Mouse (Mus musculus) embryonic facial prominence, embryonic 13.5 days (tissue): ENCODE measurements around the gene Zfp131. TPM values are rescaled to one million over a fixed set of nuclear protein-coding genes. Genes with fewer than 3 reads are reported as not detected.
A peak's percentile ranks its signal among the peaks of the same experiment; 100 is the strongest.
"Not testable (repeated sequence)": the region's sequence is repeated elsewhere in the genome, so short reads cannot be mapped to it uniquely, and the experiment has no call there.

Source experiments
- ATAC-seq: fragments of 200-750 bp; cut with Nextera tagmentation; 2 replicates; pipeline ENCODE4 v1.8.0; 2017; ENCODE audit warnings: low read depth; ENCODE audit not compliant: insufficient number of reproducible peaks, insufficient read depth, low FRiP score, low TSS enrichment
- H3K27ac ChIP-seq: fragments of 300-500 bp; sonication (generic); 2 replicates; pipeline ENCODE4 v1.5.1; 2015; ENCODE audit warnings: moderate library complexity, mild to moderate bottlenecking, inconsistent platforms
- H3K27me3 ChIP-seq: fragments of 300-500 bp; sonication (generic); 2 replicates; pipeline ENCODE4 v1.6.1; 2015; ENCODE audit warnings: mild to moderate bottlenecking, inconsistent platforms
- H3K36me3 ChIP-seq: fragments of 300-500 bp; sonication (generic); 2 replicates; pipeline ENCODE4 v1.6.1; 2015; ENCODE audit warnings: mild to moderate bottlenecking, inconsistent platforms
- H3K4me1 ChIP-seq: fragments of 300-500 bp; sonication (generic); 2 replicates; pipeline ENCODE4 v1.6.1; 2015; ENCODE audit warnings: inconsistent platforms
- H3K4me2 ChIP-seq: fragments of 300-500 bp; sonication (generic); 2 replicates; pipeline ENCODE4 v1.6.1; 2015; ENCODE audit warnings: moderate library complexity, mild to moderate bottlenecking, inconsistent platforms
- H3K4me3 ChIP-seq: fragments of 300-500 bp; sonication (generic); 2 replicates; pipeline ENCODE4 v1.5.1; 2015; ENCODE audit warnings: mild to moderate bottlenecking, inconsistent platforms
- H3K9ac ChIP-seq: fragments of 300-500 bp; sonication (generic); 2 replicates; pipeline ENCODE4 v1.6.1; 2015; ENCODE audit warnings: mild to moderate bottlenecking, inconsistent platforms
- H3K9me3 ChIP-seq: fragments of 300-500 bp; sonication (generic); 2 replicates; pipeline ENCODE4 v1.6.1; 2016; ENCODE audit warnings: inconsistent platforms
- WGBS: fragments of 180-500 bp; shearing (Covaris S2); methylation state at CpG from one replicate; pipeline ENCODE4 v1.1.7; 2015; ENCODE audit warnings: mixed read lengths; 5-methylcytosine and 5-hydroxymethylcytosine counted together
- polyA plus RNA-seq: library from polyadenylated mRNA; unstranded; fragments of >200 nt; fragmentation: Nextera tagmentation; extraction: Ambion mirVana; gene quantifications from 2 replicates; pipeline ENCODE4 v1.2.1, GENCODE M21; 2015

Gene Zfp131
- 45.0 and 48.6 TPM in 2 replicates for polyA plus RNA-seq

GRCm38 (mm10) chr13:119790761-119791579 lies at the start of gene Zfp131:
Gene Zfp131 (minus strand): TSS chr13:119790889.
- no peaks in the 10 kb centered on the region for H3K27me3 ChIP-seq
- peak within 1 kb of the TSS; percentile 90 for H3K4me3 ChIP-seq
- ATAC-seq: peak; percentile 96
- peaks cover 22% of the 10 kb centered on the region for H3K36me3 ChIP-seq
- peak within 1 kb of the TSS; percentile 80 for H3K4me2 ChIP-seq
- peak within 1 kb of the TSS; percentile 99 for H3K9ac ChIP-seq
- WGBS: under 1% methylated on average over 75 of the region's 86 CpGs
- H3K4me1 ChIP-seq: peaks cover 19% of the 10 kb centered on the region
- peak within 1 kb of the TSS; percentile 97 for H3K27ac ChIP-seq
- no peaks in the 10 kb centered on the region for H3K9me3 ChIP-seq

- H3K27ac ChIP-seq, ATAC-seq, H3K4me2 ChIP-seq, H3K4me1 ChIP-seq, H3K4me3 ChIP-seq, H3K9ac ChIP-seq, H3K9me3 ChIP-seq, H3K36me3 ChIP-seq: not testable (repeated sequence)
- WGBS: 28% methylated on average over 6 of the region's 6 CpGs
- H3K27me3 ChIP-seq: peaks cover 19% of the 10 kb centered on the region
These were observed 49.3 kb upstream of the Zfp131 start for GRCm38 (mm10) chr13:119839982-119840381.

DNA sequence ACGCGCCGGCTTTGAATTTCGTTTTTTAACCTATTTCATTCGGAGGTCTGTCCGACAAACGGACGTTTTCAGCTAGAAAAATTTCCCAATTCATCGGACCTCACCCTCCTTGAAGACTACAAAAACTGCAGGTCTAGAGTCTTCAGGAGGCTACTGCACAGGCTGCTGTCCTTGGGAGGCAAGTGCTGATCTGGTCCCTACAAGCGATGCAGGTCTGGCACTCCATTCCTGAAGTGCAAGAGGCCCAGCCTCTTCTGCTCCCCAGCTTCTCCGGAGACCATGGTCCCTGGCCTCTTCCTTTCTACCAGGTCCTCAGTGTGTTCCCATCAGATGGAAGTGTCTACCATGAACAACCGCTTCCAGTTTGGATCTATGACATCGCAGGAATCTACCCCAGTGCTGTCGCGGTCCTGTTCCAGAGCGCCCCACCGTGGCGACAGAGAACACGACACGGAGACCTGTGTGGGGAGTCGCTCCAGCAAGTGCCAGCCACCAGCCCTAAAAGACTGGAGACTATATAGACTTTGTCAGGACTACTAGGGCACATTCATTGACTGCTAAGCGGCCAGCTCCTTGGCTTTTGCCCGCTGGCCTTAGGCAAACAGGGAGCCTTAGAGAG lies 47.1 kb upstream of the Zfp131 start:
- not testable (repeated sequence) for H3K27ac ChIP-seq, H3K4me1 ChIP-seq, H3K9me3 ChIP-seq, H3K4me2 ChIP-seq, ATAC-seq, H3K36me3 ChIP-seq, H3K4me3 ChIP-seq, H3K9ac ChIP-seq
- WGBS: 4% methylated on average over 14 of the region's 23 CpGs
- H3K27me3 ChIP-seq: peaks cover 21% of the 10 kb centered on the region

DNA sequence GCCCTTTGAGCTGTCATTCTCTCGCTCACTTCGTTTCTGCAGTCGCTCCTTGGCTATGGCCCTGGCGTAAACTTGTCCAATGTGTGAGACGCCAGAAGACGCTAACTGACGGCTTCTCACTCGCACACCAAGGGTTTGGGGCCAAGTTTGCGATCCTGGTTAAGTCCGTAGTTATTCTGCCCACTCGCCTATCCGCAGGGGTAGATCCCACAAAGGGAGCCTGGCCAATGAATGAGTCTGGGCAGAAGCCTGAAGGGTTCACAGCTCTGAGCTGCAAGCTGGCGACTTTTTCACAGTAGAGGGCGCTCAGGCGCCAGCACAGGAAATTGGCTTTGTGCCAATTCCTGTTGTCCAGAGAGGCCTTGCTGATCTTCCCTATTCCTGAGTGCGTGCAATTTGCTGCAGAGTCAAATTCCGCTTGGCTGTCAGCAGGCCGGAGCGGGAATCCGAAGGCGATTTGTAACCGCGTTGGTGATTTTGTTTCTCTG lies 45.7 kb upstream of the Zfp131 start:
- peak; percentile 32 for ATAC-seq
- Histone ChIP-seq H3K4me3 (peak overlapping the region; percentile 23), H3K4me2 (peak overlapping the region; percentile 47), H3K27me3 (peaks cover 21% of the 10 kb centered on the region)
- H3K9me3 ChIP-seq, H3K4me1 ChIP-seq, H3K36me3 ChIP-seq, H3K27ac ChIP-seq, H3K9ac ChIP-seq: not testable (repeated sequence)
- WGBS: 15% methylated on average over 23 of the region's 23 CpGs

- not testable (repeated sequence) for H3K9me3 ChIP-seq, H3K4me1 ChIP-seq, H3K9ac ChIP-seq, H3K27ac ChIP-seq, ATAC-seq, H3K36me3 ChIP-seq
- H3K4me2 ChIP-seq: peak within 1 kb of the TSS; percentile 47
- peak within 1 kb of the TSS; percentile 23 for H3K4me3 ChIP-seq
- WGBS: 14% methylated on average over 19 of the region's 25 CpGs
- H3K27me3 ChIP-seq: peaks cover 21% of the 10 kb centered on the region
These were observed 44.8 kb upstream of the Zfp131 start, which contains the start of gene D13Ertd608e for GRCm38 (mm10) chr13:119835320-119836056. Gene D13Ertd608e (plus strand): TSS chr13:119836006.

- ATAC-seq, H3K9ac ChIP-seq, H3K4me3 ChIP-seq, H3K9me3 ChIP-seq, H3K4me2 ChIP-seq, H3K27me3 ChIP-seq, H3K27ac ChIP-seq, H3K36me3 ChIP-seq, H3K4me1 ChIP-seq: not testable (repeated sequence)
These were observed 39.4 kb upstream of the Zfp131 start, which contains the start of gene AF067063 for GRCm38 (mm10) chr13:119830116-119830515. Gene AF067063 (minus strand): TSS chr13:119830216.

GRCm38 (mm10) chr13:119817579-119818206 lies 27.0 kb upstream of the Zfp131 start:
- Histone ChIP-seq H3K9me3 (no peaks in the 10 kb centered on the region), H3K27ac (no peak overlapping the region), H3K36me3 (no peaks in the 10 kb centered on the region), H3K4me3 (no peak overlapping the region), H3K27me3 (no peaks in the 10 kb centered on the region), H3K9ac (no peak overlapping the region), H3K4me1 (no peaks in the 10 kb centered on the region), H3K4me2 (no peak overlapping the region)
- ATAC-seq: no peak
- WGBS: 23% methylated on average over 2 of the region's 2 CpGs

- H3K9me3 ChIP-seq: no peaks in the 10 kb centered on the region
- H3K27me3 ChIP-seq: no peaks in the 10 kb centered on the region
- ATAC-seq: no peak
- no peaks in the 10 kb centered on the region for H3K36me3 ChIP-seq
- H3K4me2 ChIP-seq: no peak overlapping the region
- H3K27ac ChIP-seq: no peak overlapping the region
- no peaks in the 10 kb centered on the region for H3K4me1 ChIP-seq
- H3K9ac ChIP-seq: no peak overlapping the region
- 56% methylated on average over 8 of the region's 8 CpGs for WGBS
- no peak overlapping the region for H3K4me3 ChIP-seq
These were observed 26.1 kb upstream of the Zfp131 start for GRCm38 (mm10) chr13:119816798-119817197.

DNA sequence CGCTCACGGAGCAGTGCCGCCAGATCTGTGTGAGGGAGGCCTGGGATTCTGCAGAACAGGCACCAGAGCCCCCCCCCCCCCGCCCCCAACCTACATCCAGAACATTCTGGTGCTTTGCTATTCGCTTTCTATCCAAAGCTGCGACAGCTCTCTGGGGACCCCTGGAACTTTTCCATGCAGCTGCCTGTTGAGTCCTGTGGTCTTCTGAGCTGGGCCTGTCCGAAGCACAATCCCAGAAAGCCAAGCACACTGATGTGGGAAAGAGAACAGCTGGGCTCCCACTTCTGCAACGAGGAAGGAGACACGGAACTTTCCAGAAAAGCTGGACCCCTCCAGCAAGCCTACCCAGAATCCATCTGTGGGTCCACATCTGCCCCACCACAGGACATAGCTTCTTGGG lies 19.3 kb upstream of the Zfp131 start:
- ATAC-seq: no peak
- no peaks in the 10 kb centered on the region for H3K36me3 ChIP-seq
- WGBS: 78% methylated on average over 9 of the region's 9 CpGs
- no peak overlapping the region for H3K27ac ChIP-seq
- H3K4me1 ChIP-seq: no peaks in the 10 kb centered on the region
- no peaks in the 10 kb centered on the region for H3K9me3 ChIP-seq
- H3K9ac ChIP-seq: no peak overlapping the region
- no peak overlapping the region for H3K4me3 ChIP-seq
- H3K27me3 ChIP-seq: no peaks in the 10 kb centered on the region
- no peak overlapping the region for H3K4me2 ChIP-seq

DNA sequence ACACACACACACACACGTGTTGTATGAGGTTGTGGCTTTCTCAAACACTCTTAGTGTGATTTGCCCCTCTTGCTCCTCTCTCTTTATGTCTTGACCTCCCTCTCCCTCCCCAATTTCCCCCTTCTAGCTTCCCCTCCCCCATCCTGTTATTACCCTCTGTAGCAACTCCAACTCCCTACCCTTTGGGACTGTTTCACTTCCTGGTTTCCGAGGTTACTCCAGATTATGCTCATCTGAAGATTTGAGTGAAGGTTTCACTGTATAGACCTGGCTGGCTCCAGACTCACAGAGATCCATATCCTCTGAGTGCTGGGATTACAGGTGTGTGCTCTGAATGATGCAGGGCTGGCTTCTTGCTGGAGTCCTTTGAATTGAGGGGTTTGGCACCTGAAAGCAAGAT lies 18.2 kb upstream of the Zfp131 start:
- no peaks in the 10 kb centered on the region for H3K4me1 ChIP-seq
- H3K27me3 ChIP-seq: no peaks in the 10 kb centered on the region
- no peak overlapping the region for H3K4me3 ChIP-seq
- ATAC-seq: no peak
- H3K9ac ChIP-seq: no peak overlapping the region
- no peak overlapping the region for H3K4me2 ChIP-seq
- no peak overlapping the region for H3K27ac ChIP-seq
- 57% methylated on average over 2 of the region's 2 CpGs for WGBS
- no peaks in the 10 kb centered on the region for H3K36me3 ChIP-seq
- H3K9me3 ChIP-seq: no peaks in the 10 kb centered on the region

DNA sequence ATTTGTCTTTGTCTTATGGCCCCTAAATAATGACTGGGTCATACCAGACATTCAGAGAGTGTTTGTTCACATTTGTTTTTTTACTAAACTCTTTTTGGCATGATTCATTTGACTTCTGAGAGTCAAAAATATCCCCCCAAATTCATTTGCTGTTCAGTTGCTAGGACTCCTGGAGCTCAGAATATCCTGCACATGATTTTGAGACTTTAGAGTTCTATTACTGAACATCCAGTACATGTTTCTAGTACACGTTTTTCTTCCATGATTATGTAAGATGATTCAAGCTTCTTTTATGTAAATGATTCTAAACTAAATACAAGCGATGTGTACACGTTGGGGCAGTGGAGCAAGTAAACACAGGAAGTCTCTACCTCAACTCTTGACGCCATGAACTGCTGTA lies 7.0 kb upstream of the Zfp131 start:
- 60% methylated on average over 4 of the region's 4 CpGs for WGBS
- Histone ChIP-seq H3K27ac (no peak overlapping the region), H3K27me3 (no peaks in the 10 kb centered on the region), H3K9ac (no peak overlapping the region), H3K4me1 (no peaks in the 10 kb centered on the region), H3K9me3 (no peaks in the 10 kb centered on the region), H3K36me3 (no peaks in the 10 kb centered on the region), H3K4me3 (no peak overlapping the region), H3K4me2 (no peak overlapping the region)
- no peak for ATAC-seq
